Mouse (Mus musculus): Measurements from ENCODE around the gene Tmsb15b2. TPM values are rescaled to one million over a fixed set of nuclear protein-coding genes. Genes with fewer than 3 reads are reported as not detected.
A peak's percentile ranks its signal among the peaks of the same experiment; 100 is the strongest.
"Not testable (repeated sequence)": the region's sequence is repeated elsewhere in the genome, so short reads cannot be mapped to it uniquely, and the experiment has no call there.

The Tmsb15b2 gene
- polyA plus RNA-seq, 1 experiment from 2014 or later: 64.8 TPM

- H3K4me2 ChIP-seq (replicated peaks): peak within 1 kb of the TSS; percentile 53
- H3K27me3 ChIP-seq: no peaks in the 10 kb centered on the region
- no peaks in the 10 kb centered on the region for H3K4me1 ChIP-seq
- 33% methylated on average over 15 of the region's 15 CpGs for WGBS
- H3K4me3 ChIP-seq: peak within 1 kb of the TSS; percentile 45
- H3K36me3 ChIP-seq: no peaks in the 10 kb centered on the region
- no peak within 1 kb of the TSS for H3K27ac ChIP-seq (replicated peaks)
- ATAC-seq (ENCODE audit: low FRiP score, low read depth): peak; percentile 100
- H3K9ac ChIP-seq (replicated peaks): peak within 1 kb of the TSS; percentile 46
- no peaks in the 10 kb centered on the region for H3K9me3 ChIP-seq
Observed at GRCm38 (mm10) chrX:136976424-136977084, 1.3 kb upstream of the Tmsb15b2 start, which contains the start of the genes Tmsb15l and Tmsb15b1. Gene Tmsb15l, minus strand, starts transcription at chrX:136976869. Gene Tmsb15b1, minus strand, starts transcription at chrX:136976874.

- Histone ChIP-seq H3K9ac (replicated peaks) (no peak overlapping the region), H3K9me3 (no peaks in the 10 kb centered on the region), H3K36me3 (no peaks in the 10 kb centered on the region), H3K4me2 (replicated peaks) (no peak overlapping the region), H3K27me3 (no peaks in the 10 kb centered on the region), H3K4me1 (no peaks in the 10 kb centered on the region), H3K27ac (replicated peaks) (no peak overlapping the region), H3K4me3 (no peak overlapping the region)
- WGBS: 28% methylated on average over 2 of the region's 2 CpGs
- ATAC-seq (ENCODE audit: low FRiP score, low read depth): no peak
Observed at GRCm38 (mm10) chrX:136959688-136960087, 15.6 kb downstream of the Tmsb15b2 start.

GRCm38 (mm10) chrX:136958300-136958699, 17.0 kb downstream of the Tmsb15b2 start:
- H3K27ac ChIP-seq (replicated peaks); H3K4me1 ChIP-seq; H3K9ac ChIP-seq (replicated peaks); H3K9me3 ChIP-seq; H3K27me3 ChIP-seq; H3K36me3 ChIP-seq: not testable (repeated sequence)
- H3K4me2 ChIP-seq (replicated peaks): peak overlapping the region; percentile 45
- H3K4me3 ChIP-seq: peak overlapping the region; percentile 24
- ATAC-seq (ENCODE audit: low FRiP score, low read depth): 0 out of 2 replicates have a peak, but pooled peaks have one; percentile 31
- WGBS: 60% methylated on average over 5 of the region's 5 CpGs

- H3K9me3 ChIP-seq; H3K36me3 ChIP-seq; H3K4me1 ChIP-seq; H3K27ac ChIP-seq (replicated peaks); H3K27me3 ChIP-seq; H3K9ac ChIP-seq (replicated peaks): not testable (repeated sequence)
- H3K4me3 ChIP-seq: peak overlapping the region; percentile 39
- H3K4me2 ChIP-seq (replicated peaks): peak overlapping the region; percentile 45
- WGBS: 27% methylated on average over 13 of the region's 13 CpGs
- ATAC-seq (ENCODE audit: low FRiP score, low read depth): peak; percentile 99
Observed at GRCm38 (mm10) chrX:136957583-136958279, 17.6 kb downstream of the Tmsb15b2 start.

- 54% methylated on average over 3 of the region's 3 CpGs for WGBS
- H3K36me3 ChIP-seq: no peaks in the 10 kb centered on the region
- H3K4me3 ChIP-seq: no peak overlapping the region
- H3K4me2 ChIP-seq (replicated peaks): no peak overlapping the region
- ATAC-seq (ENCODE audit: low FRiP score, low read depth): no peak
- no peaks in the 10 kb centered on the region for H3K9me3 ChIP-seq
- no peaks in the 10 kb centered on the region for H3K27me3 ChIP-seq
- no peak overlapping the region for H3K27ac ChIP-seq (replicated peaks)
- H3K9ac ChIP-seq (replicated peaks): no peak overlapping the region
- H3K4me1 ChIP-seq: no peaks in the 10 kb centered on the region
Observed at GRCm38 (mm10) chrX:136937985-136938384, 37.3 kb downstream of the Tmsb15b2 start.

GRCm38 (mm10) chrX:136927031-136927430, 48.3 kb downstream of the Tmsb15b2 start, which contains the start of gene H2bfm:
Gene H2bfm, plus strand, starts transcription at chrX:136927325.
- no peaks in the 10 kb centered on the region for H3K9me3 ChIP-seq
- no peaks in the 10 kb centered on the region for H3K36me3 ChIP-seq
- no peaks in the 10 kb centered on the region for H3K27me3 ChIP-seq
- WGBS: 91% methylated on average over 14 of the region's 14 CpGs
- H3K27ac ChIP-seq (replicated peaks): no peak within 1 kb of the TSS
- no peaks in the 10 kb centered on the region for H3K4me1 ChIP-seq
- H3K4me2 ChIP-seq (replicated peaks): no peak within 1 kb of the TSS
- ATAC-seq (ENCODE audit: low FRiP score, low read depth): no peak
- no peak within 1 kb of the TSS for H3K4me3 ChIP-seq
- H3K9ac ChIP-seq (replicated peaks): no peak within 1 kb of the TSS

GRCm38 (mm10) chrX:136925863-136926262, 49.4 kb downstream of the Tmsb15b2 start:
- no peaks in the 10 kb centered on the region for H3K27me3 ChIP-seq
- H3K4me3 ChIP-seq: no peak overlapping the region
- H3K9me3 ChIP-seq: no peaks in the 10 kb centered on the region
- H3K27ac ChIP-seq (replicated peaks): no peak overlapping the region
- no peak for ATAC-seq (ENCODE audit: low FRiP score, low read depth)
- H3K36me3 ChIP-seq: no peaks in the 10 kb centered on the region
- no peaks in the 10 kb centered on the region for H3K4me1 ChIP-seq
- no peak overlapping the region for H3K4me2 ChIP-seq (replicated peaks)
- no peak overlapping the region for H3K9ac ChIP-seq (replicated peaks)

Other genes with a start within 250 kb of the Tmsb15b2 start
- 544 and 546 TPM in 2 replicates for gene Morf4l2, start 231.8 kb downstream of the Tmsb15b2 start, polyA plus RNA-seq (2016; fragmentation: Nextera tagmentation; extraction: Ambion mirVana)
- gene Glra4, start 195.4 kb downstream of the Tmsb15b2 start, polyA plus RNA-seq (2016; fragmentation: Nextera tagmentation; extraction: Ambion mirVana): 0.11 and 0.12 TPM in 2 replicates
- 8.1 and 9.3 TPM in 2 replicates for gene Plp1, start 152.8 kb downstream of the Tmsb15b2 start, polyA plus RNA-seq (2016; fragmentation: Nextera tagmentation; extraction: Ambion mirVana)
- gene Rab9b, start 106.7 kb downstream of the Tmsb15b2 start, polyA plus RNA-seq (2016; fragmentation: Nextera tagmentation; extraction: Ambion mirVana): 8.1 and 9.0 TPM in 2 replicates
- not detected in 2 replicates for gene H2bfm, start 48.2 kb downstream of the Tmsb15b2 start, polyA plus RNA-seq (2016; fragmentation: Nextera tagmentation; extraction: Ambion mirVana)
- gene Tmsb15l, start 1.4 kb upstream of the Tmsb15b2 start, polyA plus RNA-seq (2016; fragmentation: Nextera tagmentation; extraction: Ambion mirVana): 7.8 and 9.3 TPM in 2 replicates
- gene Tmsb15b1, start 1.4 kb upstream of the Tmsb15b2 start, polyA plus RNA-seq (2016; fragmentation: Nextera tagmentation; extraction: Ambion mirVana): 23.9 and 24.7 TPM in 2 replicates
- 106 and 119 TPM in 2 replicates for gene Zcchc18, start 17.7 kb upstream of the Tmsb15b2 start, polyA plus RNA-seq (2016; fragmentation: Nextera tagmentation; extraction: Ambion mirVana)
- 12.4 and 12.6 TPM in 2 replicates for gene Slc25a53, start 62.8 kb upstream of the Tmsb15b2 start, polyA plus RNA-seq (2016; fragmentation: Nextera tagmentation; extraction: Ambion mirVana)
- gene Fam199x, start 74.1 kb upstream of the Tmsb15b2 start, polyA plus RNA-seq (2016; fragmentation: Nextera tagmentation; extraction: Ambion mirVana): 12.2 and 13.4 TPM in 2 replicates
- gene Esx1, start 146.6 kb upstream of the Tmsb15b2 start, polyA plus RNA-seq (2016; fragmentation: Nextera tagmentation; extraction: Ambion mirVana): not detected in 2 replicates